8 mouse cellular contexts compared by ENCODE assay signal in genomic region chrX:73798502-73798901, GRCm38 (mm10). TPM values are rescaled to one million over a fixed set of nuclear protein-coding genes. Genes with fewer than 3 reads are reported as not detected.
DNase-seq lines count a peak whose midpoint lies in the region; ATAC-seq and TF ChIP-seq lines count a peak whose summit lies in the region.

No protein-coding gene starts in this region.

- H3K27me3 ChIP-seq in E14TG2a.4 (ENCODE audit: insufficient read depth, low read length): no peaks in the 10 kb centered on the region
- no peaks in the 10 kb centered on the region; the same call in 1 of the 2 replicates for H3K27me3 ChIP-seq in embryonic facial prominence, embryonic 15.5 days
- no peaks in the 10 kb centered on the region for H3K27me3 ChIP-seq in heart, embryonic 15.5 days
- H3K27me3 ChIP-seq in kidney, postnatal 0 days (ENCODE audit: insufficient read depth, low read length): no peaks in the 10 kb centered on the region
- no peaks in the 10 kb centered on the region for H3K27me3 ChIP-seq in lung, embryonic 14.5 days (ENCODE audit: insufficient read depth, low read length)

- no peak for TF ChIP-seq POLR2A in olfactory bulb, adult 2 months (IDR thresholded peaks at IDR 0.05; ENCODE audit: insufficient read depth, low read depth, low read length)

- peaks cover 91% of the 10 kb centered on the region for H3K4me1 ChIP-seq in E14TG2a.4 (replicated peaks; ENCODE audit: low read depth, low read length)
- no peaks in the 10 kb centered on the region for H3K4me1 ChIP-seq in embryonic facial prominence, embryonic 15.5 days
- H3K4me1 ChIP-seq in heart, embryonic 15.5 days (replicated peaks): no peaks in the 10 kb centered on the region
- no peaks in the 10 kb centered on the region for H3K4me1 ChIP-seq in kidney, postnatal 0 days (replicated peaks; ENCODE audit: insufficient read depth, low read length)
- no peaks in the 10 kb centered on the region for H3K4me1 ChIP-seq in lung, embryonic 14.5 days (ENCODE audit: insufficient read depth)
- H3K4me1 ChIP-seq in olfactory bulb, adult 2 months (ENCODE audit: control insufficient read depth, insufficient read depth, low read length): peaks cover 12% of the 10 kb centered on the region

- H3K9me3 ChIP-seq in E14TG2a.4 (ENCODE audit: low read length): no peaks in the 10 kb centered on the region
- no peaks in the 10 kb centered on the region for H3K9me3 ChIP-seq in embryonic facial prominence, embryonic 15.5 days (replicated peaks)
- H3K9me3 ChIP-seq in heart, embryonic 15.5 days (replicated peaks): no peaks in the 10 kb centered on the region
- H3K9me3 ChIP-seq in kidney, postnatal 0 days (replicated peaks; ENCODE audit: low read length): no peaks in the 10 kb centered on the region
- H3K9me3 ChIP-seq in lung, embryonic 14.5 days (ENCODE audit: low read depth, low read length): no peaks in the 10 kb centered on the region

- no peak overlapping the region for H3K27ac ChIP-seq in embryonic facial prominence, embryonic 15.5 days (replicated peaks)
- H3K27ac ChIP-seq in heart, embryonic 15.5 days: no peak overlapping the region
- no peak overlapping the region for H3K27ac ChIP-seq in kidney, postnatal 0 days
- H3K27ac ChIP-seq in lung, embryonic 14.5 days (ENCODE audit: low read depth): no peak overlapping the region
- no peak overlapping the region for H3K27ac ChIP-seq in olfactory bulb, adult 2 months (ENCODE audit: insufficient read depth, low read depth, low read length)

- peak; percentile 41 to 44 for DNase-seq in adrenal gland, postnatal 4 days (ENCODE audit: low spot score in 2 of 2)
- DNase-seq in kidney, postnatal 0 days (ENCODE audit: low spot score): peak; percentile 68
- peak; percentile 73 for DNase-seq in lung, embryonic 14.5 days
- peak; percentile 82 for DNase-seq in thymus, postnatal 14 days

- peak overlapping the region; percentile 48 for H3K4me3 ChIP-seq in E14TG2a.4 (replicated peaks; ENCODE audit: low read length)
- H3K4me3 ChIP-seq in embryonic facial prominence, embryonic 15.5 days (replicated peaks): no peak overlapping the region
- H3K4me3 ChIP-seq in heart, embryonic 15.5 days: no peak overlapping the region
- H3K4me3 ChIP-seq in kidney, postnatal 0 days (replicated peaks; ENCODE audit: low read depth, low read length): no peak overlapping the region
- H3K4me3 ChIP-seq in lung, embryonic 14.5 days (ENCODE audit: low read depth, low read length): no peak overlapping the region
- H3K4me3 ChIP-seq in olfactory bulb, adult 2 months (ENCODE audit: insufficient read depth, low read depth, low read length): no peak overlapping the region

- peaks cover 47% of the 10 kb centered on the region for H3K36me3 ChIP-seq in E14TG2a.4 (ENCODE audit: insufficient read depth, low read length)
- no peaks in the 10 kb centered on the region for H3K36me3 ChIP-seq in embryonic facial prominence, embryonic 15.5 days
- no peaks in the 10 kb centered on the region for H3K36me3 ChIP-seq in heart, embryonic 15.5 days
- H3K36me3 ChIP-seq in kidney, postnatal 0 days (ENCODE audit: insufficient read depth, low read length): no peaks in the 10 kb centered on the region
- peaks cover 4% of the 10 kb centered on the region; the same call in 1 of the 2 replicates for H3K36me3 ChIP-seq in lung, embryonic 14.5 days (ENCODE audit: insufficient read depth)

- no peak overlapping the region for H3K9ac ChIP-seq in embryonic facial prominence, embryonic 15.5 days
- no peak overlapping the region for H3K9ac ChIP-seq in heart, embryonic 15.5 days
- no peak overlapping the region for H3K9ac ChIP-seq in kidney, postnatal 0 days (ENCODE audit: low read depth, low read length)
- H3K9ac ChIP-seq in lung, embryonic 14.5 days: no peak overlapping the region

- H3K4me2 ChIP-seq in embryonic facial prominence, embryonic 15.5 days (replicated peaks): no peak overlapping the region
- H3K4me2 ChIP-seq in heart, embryonic 15.5 days: no peak overlapping the region
- no peak overlapping the region for H3K4me2 ChIP-seq in kidney, postnatal 0 days (ENCODE audit: low read length)
- no peak overlapping the region for H3K4me2 ChIP-seq in lung, embryonic 14.5 days

- ATAC-seq in embryonic facial prominence, embryonic 15.5 days (ENCODE audit: insufficient number of reproducible peaks, low FRiP score, low TSS enrichment, low read depth): peak; percentile 54; the same call in 1 of the 2 replicates
- peak; percentile 59; the same call in 1 of the 2 replicates for ATAC-seq in heart, embryonic 15.5 days (replicated peaks; ENCODE audit: insufficient number of reproducible peaks, insufficient read depth, low FRiP score, low read depth)
- peak; percentile 86 for ATAC-seq in kidney, postnatal 0 days (replicated peaks; ENCODE audit: low FRiP score, low read depth)
- peak; percentile 76 for ATAC-seq in lung, embryonic 14.5 days (ENCODE audit: insufficient read depth)

- WGBS in embryonic facial prominence, embryonic 15.5 days: 50% methylated on average over 9 of the region's 9 CpGs
- 31% methylated on average over 9 of the region's 9 CpGs for WGBS in heart, embryonic 15.5 days
- 35% methylated on average over 9 of the region's 9 CpGs for WGBS in kidney, postnatal 0 days
- 49% methylated on average over 9 of the region's 9 CpGs for WGBS in lung, embryonic 14.5 days
- WGBS in olfactory bulb, adult 2 months: 30% methylated on average over 9 of the region's 9 CpGs

- peak; percentile 47 for TF ChIP-seq CTCF in E14TG2a.4 (conservative IDR thresholded peaks at IDR 0.05; ENCODE audit: low read length)
- TF ChIP-seq CTCF in kidney, postnatal 0 days (IDR thresholded peaks at IDR 0.05; ENCODE audit: low read depth): peak; percentile 85
- peak; percentile 83 for TF ChIP-seq CTCF in lung, embryonic 14.5 days (IDR thresholded peaks at IDR 0.05; ENCODE audit: low read depth)
- peak; percentile 63 for TF ChIP-seq CTCF in olfactory bulb, adult 2 months (IDR thresholded peaks at IDR 0.05; ENCODE audit: insufficient read depth, low read depth, low read length)

RNA-seq across cellular contexts. Expression of gene Ssr4, which starts 11.7 kb away (rescaled TPM):
- total RNA-seq in adrenal gland, postnatal 4 days (2021): 100 to 1,000 TPM; 182 to 189 TPM
- polyA plus RNA-seq in embryonic facial prominence, embryonic 15.5 days (2015; fragmentation: Nextera tagmentation; extraction: Ambion mirVana): 221 and 235 TPM in 2 replicates
- polyA plus RNA-seq in heart, embryonic 15.5 days (2015; fragmentation: Nextera tagmentation; extraction: Ambion mirVana): 135 and 152 TPM in 2 replicates
- polyA plus RNA-seq in kidney, postnatal 0 days (2015; fragmentation: Nextera tagmentation; extraction: Ambion mirVana): 260 and 283 TPM in 2 replicates
- polyA plus RNA-seq in lung, embryonic 14.5 days (2014; fragmentation: Nextera tagmentation; extraction: Ambion mirVana): 187 and 199 TPM in 2 replicates
- not detected in 2 replicates for polyA plus RNA-seq in olfactory bulb, adult 2 months (2012; ENCODE audit: insufficient read depth, insufficient read length, low replicate concordance, missing spikeins)

RNA-seq across cellular contexts. Expression of gene Idh3g, which starts 11.8 kb away (rescaled TPM):
- total RNA-seq in adrenal gland, postnatal 4 days (2021): 100 to 1,000 TPM; 296 to 313 TPM
- polyA plus RNA-seq in embryonic facial prominence, embryonic 15.5 days (2015; fragmentation: Nextera tagmentation; extraction: Ambion mirVana): 193 and 199 TPM in 2 replicates
- polyA plus RNA-seq in heart, embryonic 15.5 days (2015; fragmentation: Nextera tagmentation; extraction: Ambion mirVana): 410 and 432 TPM in 2 replicates
- polyA plus RNA-seq in kidney, postnatal 0 days (2015; fragmentation: Nextera tagmentation; extraction: Ambion mirVana): 256 and 265 TPM in 2 replicates
- polyA plus RNA-seq in lung, embryonic 14.5 days (2014; fragmentation: Nextera tagmentation; extraction: Ambion mirVana): 210 and 219 TPM in 2 replicates
- not detected in 2 replicates for polyA plus RNA-seq in olfactory bulb, adult 2 months (2012; ENCODE audit: insufficient read depth, insufficient read length, low replicate concordance, missing spikeins)

RNA-seq across cellular contexts. Expression of gene Srpk3, which starts 24.3 kb away (rescaled TPM):
- 1 to 10 TPM; 2.7 to 4.6 TPM for total RNA-seq in adrenal gland, postnatal 4 days (2021)
- polyA plus RNA-seq in embryonic facial prominence, embryonic 15.5 days (2015; fragmentation: Nextera tagmentation; extraction: Ambion mirVana): 35.3 and 49.9 TPM in 2 replicates
- polyA plus RNA-seq in heart, embryonic 15.5 days (2015; fragmentation: Nextera tagmentation; extraction: Ambion mirVana): 82.3 and 85.7 TPM in 2 replicates
- polyA plus RNA-seq in kidney, postnatal 0 days (2015; fragmentation: Nextera tagmentation; extraction: Ambion mirVana): 2.4 TPM in 2 replicates
- polyA plus RNA-seq in lung, embryonic 14.5 days (2014; fragmentation: Nextera tagmentation; extraction: Ambion mirVana): 1.2 and 2.1 TPM in 2 replicates
- polyA plus RNA-seq in olfactory bulb, adult 2 months (2012; ENCODE audit: insufficient read depth, insufficient read length, low replicate concordance, missing spikeins): not detected in 2 replicates

RNA-seq across cellular contexts. Expression of gene Pdzd4, which starts 26.3 kb away (rescaled TPM):
- total RNA-seq in adrenal gland, postnatal 4 days (2021): 1 to 10 TPM; 8.2 to 9.8 TPM
- 1.3 TPM in 2 replicates for polyA plus RNA-seq in embryonic facial prominence, embryonic 15.5 days (2015; fragmentation: Nextera tagmentation; extraction: Ambion mirVana)
- 0.30 and 0.57 TPM in 2 replicates for polyA plus RNA-seq in heart, embryonic 15.5 days (2015; fragmentation: Nextera tagmentation; extraction: Ambion mirVana)
- polyA plus RNA-seq in kidney, postnatal 0 days (2015; fragmentation: Nextera tagmentation; extraction: Ambion mirVana): 0.37 and 0.48 TPM in 2 replicates
- polyA plus RNA-seq in lung, embryonic 14.5 days (2014; fragmentation: Nextera tagmentation; extraction: Ambion mirVana): 0.99 and 1.3 TPM in 2 replicates
- polyA plus RNA-seq in olfactory bulb, adult 2 months (2012; ENCODE audit: insufficient read depth, insufficient read length, low replicate concordance, missing spikeins): 83.9 TPM in 1 of 2 replicates, not detected in the other

RNA-seq across cellular contexts. Expression of gene Plxnb3, which starts 41.6 kb away (rescaled TPM):
- 1 to 10 TPM; 2.2 to 2.6 TPM for total RNA-seq in adrenal gland, postnatal 4 days (2021)
- 1.1 and 1.6 TPM in 2 replicates for polyA plus RNA-seq in embryonic facial prominence, embryonic 15.5 days (2015; fragmentation: Nextera tagmentation; extraction: Ambion mirVana)
- polyA plus RNA-seq in heart, embryonic 15.5 days (2015; fragmentation: Nextera tagmentation; extraction: Ambion mirVana): 0.57 and 0.75 TPM in 2 replicates
- polyA plus RNA-seq in kidney, postnatal 0 days (2015; fragmentation: Nextera tagmentation; extraction: Ambion mirVana): 0.14 and 0.15 TPM in 2 replicates
- 0.32 and 0.42 TPM in 2 replicates for polyA plus RNA-seq in lung, embryonic 14.5 days (2014; fragmentation: Nextera tagmentation; extraction: Ambion mirVana)
- not detected in 2 replicates for polyA plus RNA-seq in olfactory bulb, adult 2 months (2012; ENCODE audit: insufficient read depth, insufficient read length, low replicate concordance, missing spikeins)

Comparison
In these comparisons a context has a peak if more than half of its experiments do, and no peak if none do; other contexts are left out.
1. RNA of gene Srpk3, which starts 24.3 kb away (polyA plus RNA-seq): 82.3 to 85.7 TPM in heart, embryonic 15.5 days and 35.3 to 49.9 TPM in embryonic facial prominence, embryonic 15.5 days; 2.4 TPM in kidney, postnatal 0 days, 1.2 to 2.1 TPM in lung, embryonic 14.5 days and not detected in olfactory bulb, adult 2 months; every median in the first group is over 10 times any median in the second.
2. Peak in every context shown above with its lines, with median percentiles within 50 percentile points of each other: CTCF ChIP-seq, DNase-seq and ATAC-seq.